Mouse (Mus musculus) heart, postnatal 14 days (tissue): ENCODE results near the gene Mup11. TPM values are rescaled to one million over a fixed set of nuclear protein-coding genes. Genes with fewer than 3 reads are reported as not detected.
"Not testable (repeated sequence)": the region's sequence is repeated elsewhere in the genome, so short reads cannot be mapped to it uniquely, and the experiment has no call there.

Source experiments
- DNase-seq, 2 experiments: peaks; one replicate each; pipeline ENCODE4 v3.0.0; 2021 to 2022
- intact Hi-C: fragments of 180-260 bp; cut with DNase I; formaldehyde crosslinking; loops from one replicate; pipeline ENCODE4 v1.15.1; 2025
- long read RNA-seq, 2 experiments: library from polyadenylated mRNA; stranded (forward); transcript quantifications; one replicate each; pipeline ENCODE4 v2.0.0; 2021
- total RNA-seq, 2 experiments: library from RNA; stranded (reverse); gene quantifications; 2 replicates each; pipeline ENCODE4 v1.2.3; 2021

The Mup11 gene
- not detected for total RNA-seq
- long read RNA-seq, experiment 1: 0 reads
- long read RNA-seq, experiment 2: 0 reads

GRCm38 (mm10) chr4:60662311-60662710 lies at the start of gene Mup11:
TSS of gene Mup11 (minus strand) at chr4:60662411.
- intact Hi-C loops, DNase-seq: not testable (repeated sequence)

Other genes with a start within 250 kb of the Mup11 start
- gene Mup9, start 240.5 kb downstream of the Mup11 start, total RNA-seq: not detected
- not detected for gene Mup1, start 160.5 kb downstream of the Mup11 start, total RNA-seq
- not detected for gene Mup10, start 80.2 kb downstream of the Mup11 start, total RNA-seq
- not detected for gene Mup12, start 78.9 kb upstream of the Mup11 start, total RNA-seq
- gene Mup22, start 159.1 kb upstream of the Mup11 start, total RNA-seq: not detected